Mouse (Mus musculus) MEL (cell line): Measurements from ENCODE around the gene Nlrc3. TPM values are rescaled to one million over a fixed set of nuclear protein-coding genes. Genes with fewer than 3 reads are reported as not detected.

Experiments
- DNase-seq: peaks from one replicate; pipeline ENCODE4 v3.0.0; 2011; ENCODE audit warnings: low read depth, low spot score
- H3K27ac ChIP-seq: 2 replicates; pipeline ENCODE4 v1.5.1; 2012; ENCODE audit warnings: low read depth, mild to moderate bottlenecking, control low read depth, low read length, moderate library complexity; ENCODE audit not compliant: control insufficient read depth
- H3K27me3 ChIP-seq, 2 experiments: fragments of 150-350 bp in 1 of 2; sonication (generic) in 1 of 2; 2 replicates each; pipeline ENCODE4 v1.6.1; 2012; ENCODE audit warnings: low read length in 2 of 2, mild to moderate bottlenecking in 2 of 2, improper control_type of control experiment in 1 of 2, moderate library complexity in 1 of 2; ENCODE audit not compliant: insufficient read depth in 2 of 2, control insufficient read depth in 1 of 2
- H3K36me3 ChIP-seq, 2 experiments: 2 replicates each; pipeline ENCODE4 v1.6.1; 2012 to 2014; ENCODE audit warnings: low read length in 2 of 2, improper control_type of control experiment in 1 of 2, inconsistent platforms in 1 of 2, mild to moderate bottlenecking in 1 of 2; ENCODE audit not compliant: insufficient read depth in 2 of 2, control insufficient read depth in 1 of 2
- H3K4me1 ChIP-seq, 2 experiments: fragments of 150-350 bp in 1 of 2; sonication (generic) in 1 of 2; 2 replicates each; pipeline ENCODE4 v1.6.1; 2012; ENCODE audit warnings: low read length in 2 of 2, improper control_type of control experiment in 1 of 2, mild to moderate bottlenecking in 1 of 2; ENCODE audit not compliant: insufficient read depth in 2 of 2, control insufficient read depth in 1 of 2
- H3K4me3 ChIP-seq, 2 experiments: fragments of 150-350 bp in 1 of 2; sonication (generic) in 1 of 2; 2 replicates each; pipeline ENCODE4 v1.5.1; 2012; ENCODE audit warnings: low read depth in 2 of 2, low read length in 2 of 2, mild to moderate bottlenecking in 2 of 2, moderate library complexity in 2 of 2, control low read depth in 1 of 2, improper control_type of control experiment in 1 of 2; ENCODE audit not compliant: control insufficient read depth in 1 of 2, insufficient read depth in 1 of 2
- H3K79me2 ChIP-seq: 2 replicates; pipeline ENCODE4 v1.6.1; 2012; ENCODE audit warnings: mild to moderate bottlenecking, low read length, moderate library complexity; ENCODE audit not compliant: control insufficient read depth, poor library complexity, insufficient read depth
- H3K9ac ChIP-seq: 2 replicates; pipeline ENCODE4 v1.6.1; 2012; ENCODE audit warnings: low read depth, mild to moderate bottlenecking, control low read depth, low read length, moderate library complexity; ENCODE audit not compliant: control insufficient read depth, poor library complexity, severe bottlenecking
- H3K9me3 ChIP-seq: fragments of 150-350 bp; sonication (generic); replicated peaks from 2 replicates; pipeline ENCODE4 v1.6.1; 2012; ENCODE audit warnings: mild to moderate bottlenecking, low read length, improper control_type of control experiment, moderate library complexity; ENCODE audit not compliant: insufficient read depth
- BHLHE40 ChIP-seq: IDR thresholded peaks from 2 replicates; pipeline ENCODE4 v1.6.1; 2012; ENCODE audit warnings: low read depth, mild to moderate bottlenecking, inconsistent platforms, low read length, improper control_type of control experiment, borderline replicate concordance
- CHD2 ChIP-seq: IDR thresholded peaks from 2 replicates; pipeline ENCODE4 v1.6.1; 2011; ENCODE audit warnings: low read length, improper control_type of control experiment
- CTCF ChIP-seq, 3 experiments: IDR thresholded peaks in 2 of 3; conservative IDR thresholded peaks in 1 of 3; 2 replicates each; pipeline ENCODE4 v1.5.1; 2011 to 2012; ENCODE audit warnings: low read length in 3 of 3, low read depth in 2 of 3, mild to moderate bottlenecking in 2 of 3, improper control_type of control experiment in 1 of 3, inconsistent platforms in 1 of 3, mixed read lengths in 1 of 3, moderate library complexity in 1 of 3; ENCODE audit not compliant: control insufficient read depth in 1 of 3, insufficient read depth in 1 of 3, poor library complexity in 1 of 3, severe bottlenecking in 1 of 3
- E2F4 ChIP-seq: IDR thresholded peaks from 2 replicates; pipeline ENCODE4 v1.6.1; 2011; ENCODE audit warnings: low read depth, low read length, improper control_type of control experiment, borderline replicate concordance
- EP300 ChIP-seq, 2 experiments: IDR thresholded peaks; 2 replicates each; pipeline ENCODE4 v1.6.1; 2011; ENCODE audit warnings: improper control_type of control experiment in 2 of 2, low read length in 2 of 2, low read depth in 1 of 2, mild to moderate bottlenecking in 1 of 2
- ETS1 ChIP-seq: IDR thresholded peaks from 2 replicates; pipeline ENCODE4 v1.6.1; 2012; ENCODE audit warnings: low read depth, mild to moderate bottlenecking, inconsistent platforms, low read length, improper control_type of control experiment, moderate library complexity
- GABPA ChIP-seq: IDR thresholded peaks from 2 replicates; pipeline ENCODE4 v1.6.1; 2012; ENCODE audit warnings: low read depth, mild to moderate bottlenecking, inconsistent platforms, low read length, improper control_type of control experiment, moderate library complexity
- HCFC1 ChIP-seq: IDR thresholded peaks from 2 replicates; pipeline ENCODE4 v1.6.1; 2012; ENCODE audit warnings: low read depth, mild to moderate bottlenecking, inconsistent platforms, low read length, improper control_type of control experiment, moderate library complexity
- MAX ChIP-seq: IDR thresholded peaks from 2 replicates; pipeline ENCODE4 v1.6.1; 2011; ENCODE audit warnings: low read length, improper control_type of control experiment
- MEF2A ChIP-seq: IDR thresholded peaks from 2 replicates; pipeline ENCODE4 v1.6.1; 2014; ENCODE audit warnings: low read depth, mild to moderate bottlenecking, inconsistent platforms, low read length, improper control_type of control experiment; ENCODE audit not compliant: poor library complexity, insufficient replicate concordance, severe bottlenecking; ENCODE audit errors: extremely low read depth
- NELFE ChIP-seq: IDR thresholded peaks from 2 replicates; pipeline ENCODE4 v1.6.1; 2011; ENCODE audit warnings: low read depth, low read length, improper control_type of control experiment
- POLR2A ChIP-seq, 2 experiments: IDR thresholded peaks; 2 replicates each; pipeline ENCODE4 v1.6.1; 2011 to 2012; ENCODE audit warnings: low read length in 2 of 2, mild to moderate bottlenecking in 2 of 2, control low read depth in 1 of 2, improper control_type of control experiment in 1 of 2, low read depth in 1 of 2, moderate library complexity in 1 of 2; ENCODE audit not compliant: control insufficient read depth in 1 of 2, insufficient read depth in 1 of 2, poor library complexity in 1 of 2
- RCOR1 ChIP-seq: IDR thresholded peaks from 2 replicates; pipeline ENCODE4 v1.6.1; 2012; ENCODE audit warnings: low read depth, mild to moderate bottlenecking, inconsistent platforms, low read length, improper control_type of control experiment
- SMC3 ChIP-seq: IDR thresholded peaks from 2 replicates; pipeline ENCODE4 v1.6.1; 2011; ENCODE audit warnings: low read depth, low read length, improper control_type of control experiment
- TAL1 ChIP-seq: IDR thresholded peaks from 2 replicates; pipeline ENCODE4 v1.6.1; 2012; ENCODE audit warnings: mild to moderate bottlenecking, inconsistent platforms, low read length, moderate library complexity, mixed read lengths
- TCF12 ChIP-seq: IDR thresholded peaks from 2 replicates; pipeline ENCODE4 v1.6.1; 2014; ENCODE audit warnings: low read depth, mild to moderate bottlenecking, inconsistent platforms, low read length, improper control_type of control experiment, moderate library complexity
- ZC3H11A ChIP-seq: IDR thresholded peaks from 2 replicates; pipeline ENCODE4 v1.6.1; 2012; ENCODE audit warnings: low read depth, mild to moderate bottlenecking, inconsistent platforms, low read length, improper control_type of control experiment
- ZNF384 ChIP-seq: IDR thresholded peaks from 2 replicates; pipeline ENCODE4 v1.6.1; 2012; ENCODE audit warnings: low read depth, mild to moderate bottlenecking, inconsistent platforms, low read length, improper control_type of control experiment
- polyA plus RNA-seq, 2 experiments: library from polyadenylated mRNA; stranded (reverse) in 1 of 2; unstranded in 1 of 2; fragments of >175 nt in 1 of 2; fragments of >200 nt in 1 of 2; gene quantifications; 2 replicates each; pipeline versions ENCODE4 v1.2.1 to v1.2.4; 2012; ENCODE audit warnings: low replicate concordance in 2 of 2, low read depth in 1 of 2; ENCODE audit not compliant: insufficient read length in 2 of 2, insufficient read depth in 1 of 2, missing spikeins in 1 of 2
- total RNA-seq: library from RNA; depleted of rRNA; stranded (reverse); fragments of 300-350 nt; gene quantifications from 2 replicates; pipeline ENCODE4 v1.2.3, GENCODE M21; 2012

Gene Nlrc3
- total and polyA plus RNA-seq, 3 experiments: 0.46 to 0.77 TPM; not detected in 1

GRCm38 (mm10) chr16:4014040-4014668 lies 37.7 kb upstream of the Nlrc3 start:
- Histone ChIP-seq H3K79me2 (no peaks in the 10 kb centered on the region), H3K27me3 (no peaks in the 10 kb centered on the region; a peak in 1 of 4 replicates), H3K27ac (no peak overlapping the region), H3K4me3 (no peak overlapping the region), H3K9me3 (no peaks in the 10 kb centered on the region), H3K9ac (no peak overlapping the region), H3K4me1 (peaks cover 8 to 12% of the 10 kb centered on the region in 2 experiments), H3K36me3 (peaks cover 0 to 8% of the 10 kb centered on the region in 2 experiments; a peak in 2 of 4 replicates)
- no peak for DNase-seq
- no peak for TF ChIP-seq RCOR1
- TF ChIP-seq ETS1: no peak
- TF ChIP-seq ZC3H11A: no peak
- no peak for TF ChIP-seq CTCF (IDR thresholded peaks at IDR 0.05 in 2 of 3, conservative IDR thresholded peaks at IDR 0.05 in 1 of 3; ENCODE audit: control insufficient read depth in 1 of 3, insufficient read depth in 1 of 3, low read depth in 2 of 3, low read length in 3 of 3, poor library complexity in 1 of 3, severe bottlenecking in 1 of 3)
- no peak for TF ChIP-seq POLR2A (IDR thresholded peaks at IDR 0.05; ENCODE audit: control insufficient read depth in 1 of 2, insufficient read depth in 1 of 2, low read depth in 1 of 2, low read length in 2 of 2, poor library complexity in 1 of 2)
- no peak for TF ChIP-seq NELFE

- Histone ChIP-seq H3K79me2 (no peaks in the 10 kb centered on the region), H3K27me3 (no peaks in the 10 kb centered on the region)
- TF ChIP-seq CHD2 (no peak), ZNF384 (no peak), MEF2A (0 out of 2 replicates have a peak, but pooled peaks have one; percentile 34), EP300 (IDR thresholded peaks at IDR 0.05; ENCODE audit: low read depth in 1 of 2, low read length in 2 of 2) (peak in 1 of 2 experiments; percentile 49; a peak in 3 of 4 replicates), MAX (no peak), SMC3 (no peak), HCFC1 (no peak), TCF12 (peak; percentile 45; the same call in 1 of the 2 replicates), E2F4 (no peak), BHLHE40 (peak; percentile 55; the same call in 1 of the 2 replicates), GABPA (no peak), TAL1 (no peak), ETS1 (0 out of 2 replicates have a peak, but pooled peaks have one; percentile 22), POLR2A (IDR thresholded peaks at IDR 0.05; ENCODE audit: control insufficient read depth in 1 of 2, insufficient read depth in 1 of 2, low read depth in 1 of 2, low read length in 2 of 2, poor library complexity in 1 of 2) (no peak)
- TF ChIP-seq, all 39 proteins: peak for 5
- peak overlapping the region; percentile 35 for H3K9ac ChIP-seq
- H3K9me3 ChIP-seq: no peaks in the 10 kb centered on the region
- peaks cover 8 to 12% of the 10 kb centered on the region in 2 experiments for H3K4me1 ChIP-seq
- H3K27ac ChIP-seq: peak overlapping the region; percentile 46
- H3K36me3 ChIP-seq: peaks cover 0 to 8% of the 10 kb centered on the region in 2 experiments; a peak in 2 of 4 replicates
- H3K4me3 ChIP-seq: peak overlapping the region; percentile 3 to 19; a peak in 3 of 4 replicates
- peak; percentile 65 for DNase-seq
Observed at GRCm38 (mm10) chr16:4012882-4013570, 36.6 kb upstream of the Nlrc3 start.
